Mouse (Mus musculus) adrenal gland, postnatal 4 days (tissue): ENCODE results near the gene Coq7. TPM values are rescaled to one million over a fixed set of nuclear protein-coding genes. Genes with fewer than 3 reads are reported as not detected.

ENCODE experiments used
- DNase-seq, 2 experiments: peaks; one replicate each; pipeline ENCODE4 v3.0.0; 2021 to 2022; ENCODE audit warnings: low spot score in 2 of 2, mixed read lengths in 2 of 2
- total RNA-seq, 2 experiments: library from RNA; stranded (reverse); gene quantifications; 2 replicates each; pipeline ENCODE4 v1.2.3; 2021

The Coq7 gene
- total RNA-seq, 2 experiments from 2014 or later = 48.8 to 49.8 TPM

- no peak for DNase-seq
Observed at GRCm38 (mm10) chr7:118462818-118463762, 70.1 kb downstream of the Coq7 start.

- DNase-seq = no peak
Observed at GRCm38 (mm10) chr7:118461400-118462136, 71.6 kb downstream of the Coq7 start.

Other genes starting within 250 kb of the Coq7 start
- gene Syt17, start 85.1 kb downstream of the Coq7 start, total RNA-seq = 10 to 100 TPM; 19.6 to 21.0 TPM
- gene Itpripl2, start 41.4 kb downstream of the Coq7 start, total RNA-seq = 10 to 100 TPM; 19.8 to 22.0 TPM
- gene Tmc7, start 51.4 kb upstream of the Coq7 start, total RNA-seq = 1 to 10 TPM; 1.7 to 2.5 TPM
- gene Tmc5, start 63.9 kb upstream of the Coq7 start, total RNA-seq = under 1 TPM; 0.20 to 0.34 TPM
- gene Gde1, start 172.4 kb upstream of the Coq7 start, total RNA-seq = 10 to 100 TPM; 72.9 to 80.0 TPM
- gene Ccp110, start 179.2 kb upstream of the Coq7 start, total RNA-seq = 10 to 100 TPM; 13.5 to 15.3 TPM
- gene Vps35l, start 206.9 kb upstream of the Coq7 start, total RNA-seq = 10 to 100 TPM; 71.2 to 75.3 TPM